Comparison of ENCODE assay signal across 8 mouse cellular contexts in genomic region chr5:34336097-34336774, GRCm38 (mm10). TPM values are rescaled to one million over a fixed set of nuclear protein-coding genes. Genes with fewer than 3 reads are reported as not detected.
DNase-seq lines count a peak whose midpoint lies in the region; ATAC-seq and TF ChIP-seq lines count a peak whose summit lies in the region.

Rnf4 (plus strand) TSS chr5:34336289.

- peaks cover 13% of the 10 kb centered on the region for H3K4me1 ChIP-seq in embryonic facial prominence, embryonic 14.5 days (ENCODE audit: control insufficient read depth, insufficient read depth, low read length)
- H3K4me1 ChIP-seq in heart, adult 2 months (ENCODE audit: control insufficient read depth, insufficient read depth, low read length): peaks cover 6% of the 10 kb centered on the region
- H3K4me1 ChIP-seq in limb, embryonic 13.5 days: peaks cover 17% of the 10 kb centered on the region
- H3K4me1 ChIP-seq in midbrain, embryonic 16.5 days (ENCODE audit: control insufficient read depth, insufficient read depth, low read length): peaks cover 20% of the 10 kb centered on the region

- H3K4me3 ChIP-seq in embryonic facial prominence, embryonic 14.5 days (ENCODE audit: low read depth, low read length): peak within 1 kb of the TSS; percentile 89
- H3K4me3 ChIP-seq in heart, adult 2 months: peak within 1 kb of the TSS; percentile 97
- H3K4me3 ChIP-seq in limb, embryonic 13.5 days: peak within 1 kb of the TSS; percentile 97
- peak within 1 kb of the TSS; percentile 96 for H3K4me3 ChIP-seq in midbrain, embryonic 16.5 days (ENCODE audit: low read depth, low read length)

- no peaks in the 10 kb centered on the region for H3K27me3 ChIP-seq in embryonic facial prominence, embryonic 14.5 days (replicated peaks; ENCODE audit: control insufficient read depth, insufficient read depth, low read length)
- H3K27me3 ChIP-seq in heart, adult 2 months (ENCODE audit: control insufficient read depth, insufficient read depth, low read length): no peaks in the 10 kb centered on the region
- H3K27me3 ChIP-seq in limb, embryonic 13.5 days: no peaks in the 10 kb centered on the region
- H3K27me3 ChIP-seq in midbrain, embryonic 16.5 days (ENCODE audit: control insufficient read depth, insufficient read depth, low read depth, low read length): no peaks in the 10 kb centered on the region

- DNase-seq in 3T3-L1 (ENCODE audit: low read depth, low spot score): peak; percentile 99
- DNase-seq in adrenal gland, postnatal 4 days (ENCODE audit: low spot score in 2 of 2): peak; percentile 92 to 95
- peak; percentile 100 for DNase-seq in embryonic facial prominence, embryonic 14.5 days (ENCODE audit: low spot score)
- DNase-seq in heart, adult 2 months: peak; percentile 98
- DNase-seq in kidney, adult 8-10 months: peak; percentile 98 to 99
- peak; percentile 96 to 99 for DNase-seq in spleen, postnatal 10 days (ENCODE audit: low spot score in 2 of 2)

- under 1% methylated on average over 41 of the region's 67 CpGs for WGBS in embryonic facial prominence, embryonic 14.5 days
- under 1% methylated on average over 67 of the region's 67 CpGs for WGBS in heart, adult 2 months
- under 1% methylated on average over 67 of the region's 67 CpGs for WGBS in limb, embryonic 13.5 days
- WGBS in midbrain, embryonic 16.5 days: under 1% methylated on average over 67 of the region's 67 CpGs

- ATAC-seq in embryonic facial prominence, embryonic 14.5 days (ENCODE audit: low read depth): peak; percentile 98
- ATAC-seq in limb, embryonic 13.5 days (ENCODE audit: low FRiP score, low read depth): peak; percentile 98
- peak; percentile 99 for ATAC-seq in midbrain, embryonic 16.5 days

- TF ChIP-seq CTCF in heart, adult 2 months (IDR thresholded peaks at IDR 0.05): no peak

- H3K9ac ChIP-seq in embryonic facial prominence, embryonic 14.5 days (ENCODE audit: low read depth, low read length): peak within 1 kb of the TSS; percentile 97
- peak within 1 kb of the TSS; percentile 93 for H3K9ac ChIP-seq in heart, adult 2 months (ENCODE audit: low read depth, low read length)
- peak within 1 kb of the TSS; percentile 99 for H3K9ac ChIP-seq in limb, embryonic 13.5 days
- peak within 1 kb of the TSS; percentile 97 for H3K9ac ChIP-seq in midbrain, embryonic 16.5 days (ENCODE audit: low read depth, low read length)

- peaks cover 2% of the 10 kb centered on the region; the same call in 1 of the 2 replicates for H3K79me2 ChIP-seq in heart, adult 2 months (replicated peaks; ENCODE audit: control insufficient read depth, insufficient read depth, low read length)

- no peaks in the 10 kb centered on the region for H3K9me3 ChIP-seq in embryonic facial prominence, embryonic 14.5 days (ENCODE audit: control insufficient read depth, low read length)
- no peaks in the 10 kb centered on the region for H3K9me3 ChIP-seq in limb, embryonic 13.5 days
- H3K9me3 ChIP-seq in midbrain, embryonic 16.5 days (replicated peaks; ENCODE audit: control insufficient read depth, low read length, poor library complexity, severe bottlenecking): no peaks in the 10 kb centered on the region

- peak; percentile 67; the same call in 1 of the 2 replicates for TF ChIP-seq EP300 in heart, adult 2 months (IDR thresholded peaks at IDR 0.05; ENCODE audit: insufficient read depth, low read depth, low read length)

- intact Hi-C loops in heart, adult 2 months (cut with DNase I): loop anchor here (1.0 kb wide), 1 partner anchor 33 kb away; the partner anchor contains the start of gene Fam193a

- peak within 1 kb of the TSS; percentile 98 for H3K27ac ChIP-seq in embryonic facial prominence, embryonic 14.5 days (replicated peaks; ENCODE audit: low read depth, low read length)
- H3K27ac ChIP-seq in heart, adult 2 months: peak within 1 kb of the TSS; percentile 89
- peak within 1 kb of the TSS; percentile 96 for H3K27ac ChIP-seq in limb, embryonic 13.5 days
- H3K27ac ChIP-seq in midbrain, embryonic 16.5 days (ENCODE audit: low read length): peak within 1 kb of the TSS; percentile 92

- peaks cover 6% of the 10 kb centered on the region; the same call in 1 of the 2 replicates for H3K36me3 ChIP-seq in embryonic facial prominence, embryonic 14.5 days (ENCODE audit: control insufficient read depth, insufficient read depth, low read length)
- H3K36me3 ChIP-seq in heart, adult 2 months (ENCODE audit: control insufficient read depth, insufficient read depth, low read length): peaks cover 14% of the 10 kb centered on the region
- 0 out of 2 replicates have a peak, but pooled peaks cover 4% of the 10 kb centered on the region for H3K36me3 ChIP-seq in limb, embryonic 13.5 days
- H3K36me3 ChIP-seq in midbrain, embryonic 16.5 days (ENCODE audit: control insufficient read depth, insufficient read depth, low read length): no peaks in the 10 kb centered on the region

- peak; percentile 98 for TF ChIP-seq POLR2A in heart, adult 2 months (IDR thresholded peaks at IDR 0.05; ENCODE audit: insufficient read depth, low read depth, low read length)

- H3K4me2 ChIP-seq in embryonic facial prominence, embryonic 14.5 days (ENCODE audit: low read depth, low read length): peak within 1 kb of the TSS; percentile 83
- peak within 1 kb of the TSS; percentile 84 for H3K4me2 ChIP-seq in limb, embryonic 13.5 days (replicated peaks)
- peak within 1 kb of the TSS; percentile 96 for H3K4me2 ChIP-seq in midbrain, embryonic 16.5 days (ENCODE audit: low read length)

RNA-seq across cellular contexts. Expression of gene Rnf4, which starts in this region (rescaled TPM):
- 100 to 1,000 TPM; 129 TPM for total RNA-seq in adrenal gland, postnatal 4 days (2021)
- polyA plus RNA-seq in embryonic facial prominence, embryonic 14.5 days (2014; fragmentation: Nextera tagmentation; extraction: Ambion mirVana): 147 and 162 TPM in 2 replicates
- 10 to 100 TPM; 30.9 to 31.5 TPM for total RNA-seq in heart, adult 2 months (2021)
- polyA plus RNA-seq in heart, adult 2 months (2012; rRNA removed): 27.2 and 44.3 TPM in 2 replicates
- 172 and 174 TPM in 2 replicates for polyA plus RNA-seq in limb, embryonic 13.5 days (2015; fragmentation: Nextera tagmentation; extraction: Ambion mirVana)
- polyA plus RNA-seq in midbrain, embryonic 16.5 days (2015; fragmentation: Nextera tagmentation; extraction: Ambion mirVana): 127 and 131 TPM in 2 replicates

Comparison
In these comparisons a context has a peak if more than half of its experiments do, and no peak if none do; other contexts are left out.
1. Peak in every context shown above with its lines: DNase-seq, ATAC-seq, H3K4me3 ChIP-seq and H3K27ac ChIP-seq.